Mouse (Mus musculus): ENCODE data around the gene H2-DMb1. TPM values are rescaled to one million over a fixed set of nuclear protein-coding genes. Genes with fewer than 3 reads are reported as not detected.
"Not testable (repeated sequence)": the region's sequence is repeated elsewhere in the genome, so short reads cannot be mapped to it uniquely, and the experiment has no call there.

Gene H2-DMb1
- total RNA-seq, 2 experiments from 2014 or later, result 8.5 to 13.3 TPM

GRCm38 (mm10) chr17:34143033-34143432 lies 9.8 kb upstream of the H2-DMb1 start, which contains the start of gene H2-DMb2:
TSS of gene H2-DMb2 (plus strand) at chr17:34143307.
- DNase-seq (ENCODE audit: low spot score in 2 of 2), result no peak

GRCm38 (mm10) chr17:34143461-34143860 lies 9.4 kb upstream of the H2-DMb1 start:
- DNase-seq (ENCODE audit: low spot score in 2 of 2), result no peak

- DNase-seq (ENCODE audit: low spot score in 2 of 2), result not testable (repeated sequence)
These were observed 8.7 kb upstream of the H2-DMb1 start for GRCm38 (mm10) chr17:34144221-34144620.

- DNase-seq (ENCODE audit: low spot score in 2 of 2), result no peak
These were observed 7.9 kb upstream of the H2-DMb1 start for GRCm38 (mm10) chr17:34144960-34145371.

- DNase-seq (ENCODE audit: low spot score in 2 of 2), result no peak
These were observed 2.7 kb downstream of the H2-DMb1 start for GRCm38 (mm10) chr17:34155534-34155933.

GRCm38 (mm10) chr17:34164202-34164895 lies 11.5 kb downstream of the H2-DMb1 start:
- DNase-seq (ENCODE audit: low spot score in 2 of 2), result no peak

GRCm38 (mm10) chr17:34165033-34165730 lies 12.3 kb downstream of the H2-DMb1 start:
- DNase-seq (ENCODE audit: low spot score in 2 of 2), result no peak

GRCm38 (mm10) chr17:34169279-34169678 lies 16.4 kb downstream of the H2-DMb1 start:
- DNase-seq (ENCODE audit: low spot score in 2 of 2), result no peak

- no peak for DNase-seq (ENCODE audit: low spot score in 2 of 2)
These were observed 17.6 kb downstream of the H2-DMb1 start for GRCm38 (mm10) chr17:34170487-34170876.

GRCm38 (mm10) chr17:34170877-34171498 lies 18.1 kb downstream of the H2-DMb1 start:
- DNase-seq (ENCODE audit: low spot score in 2 of 2), result peak; percentile 82 to 87

- DNase-seq (ENCODE audit: low spot score in 2 of 2), result no peak
These were observed 19.7 kb downstream of the H2-DMb1 start for GRCm38 (mm10) chr17:34172528-34172927.

- no peak for DNase-seq (ENCODE audit: low spot score in 2 of 2)
These were observed 21.2 kb downstream of the H2-DMb1 start for GRCm38 (mm10) chr17:34174075-34174474.

- no peak for DNase-seq (ENCODE audit: low spot score in 2 of 2)
These were observed 24.3 kb downstream of the H2-DMb1 start for GRCm38 (mm10) chr17:34177179-34177578.

- DNase-seq (ENCODE audit: low spot score in 2 of 2), result no peak
These were observed 26.1 kb downstream of the H2-DMb1 start for GRCm38 (mm10) chr17:34179019-34179418.

- no peak for DNase-seq (ENCODE audit: low spot score in 2 of 2)
These were observed 27.3 kb downstream of the H2-DMb1 start for GRCm38 (mm10) chr17:34179913-34180859.

- no peak for DNase-seq (ENCODE audit: low spot score in 2 of 2)
These were observed 30.8 kb downstream of the H2-DMb1 start for GRCm38 (mm10) chr17:34183564-34184219.

- no peak for DNase-seq (ENCODE audit: low spot score in 2 of 2)
These were observed 32.7 kb downstream of the H2-DMb1 start for GRCm38 (mm10) chr17:34185526-34185925.

- no peak for DNase-seq (ENCODE audit: low spot score in 2 of 2)
These were observed 34.0 kb downstream of the H2-DMb1 start for GRCm38 (mm10) chr17:34186885-34187260.

GRCm38 (mm10) chr17:34187261-34187916 lies 34.5 kb downstream of the H2-DMb1 start, which contains the start of the genes Tap1 and Psmb9:
TSS of gene Tap1 (plus strand) at chr17:34187553.
TSS of gene Psmb9 (minus strand) at chr17:34187764.
- peak; percentile 99 to 100 for DNase-seq (ENCODE audit: low spot score in 2 of 2)

- peak in 1 of 2 experiments; percentile 54 for DNase-seq (ENCODE audit: low spot score in 2 of 2)
These were observed 35.1 kb downstream of the H2-DMb1 start for GRCm38 (mm10) chr17:34188010-34188409.
